Mouse (Mus musculus) liver, embryonic 16.5 days (tissue): ENCODE data around the gene Dpp8. TPM values are rescaled to one million over a fixed set of nuclear protein-coding genes. Genes with fewer than 3 reads are reported as not detected.

Experiments
- ATAC-seq: fragments of 200-750 bp; cut with Nextera tagmentation; 2 replicates; pipeline ENCODE4 v1.8.0; 2017; ENCODE audit warnings: low read depth, mild to moderate bottlenecking, moderate number of reproducible peaks, moderate library complexity
- H3K27ac ChIP-seq: fragments of 300-500 bp; sonication (generic); 2 replicates; pipeline ENCODE4 v1.5.1; 2014; ENCODE audit warnings: mild to moderate bottlenecking, low read length
- H3K27me3 ChIP-seq: fragments of 300-500 bp; sonication (generic); 2 replicates; pipeline ENCODE4 v1.6.1; 2014; ENCODE audit warnings: low read depth, low read length, mixed read lengths; ENCODE audit not compliant: control insufficient read depth, insufficient read depth
- H3K36me3 ChIP-seq: fragments of 300-500 bp; sonication (generic); 2 replicates; pipeline ENCODE4 v1.6.1; 2014; ENCODE audit warnings: mild to moderate bottlenecking; ENCODE audit not compliant: control insufficient read depth, insufficient read depth
- H3K4me1 ChIP-seq: fragments of 300-500 bp; sonication (generic); 2 replicates; pipeline ENCODE4 v1.6.1; 2014; ENCODE audit warnings: low read depth, low read length, mixed read lengths; ENCODE audit not compliant: control insufficient read depth
- H3K4me2 ChIP-seq: fragments of 300-500 bp; sonication (generic); 2 replicates; pipeline ENCODE4 v1.6.1; 2014; ENCODE audit warnings: low read depth, low read length, mixed read lengths
- H3K4me3 ChIP-seq: fragments of 300-500 bp; sonication (generic); 2 replicates; pipeline ENCODE4 v1.5.1; 2014; ENCODE audit warnings: low read depth, mild to moderate bottlenecking, low read length
- H3K9ac ChIP-seq: fragments of 300-500 bp; sonication (generic); 2 replicates; pipeline ENCODE4 v1.6.1; 2014; ENCODE audit warnings: low read depth, low read length
- H3K9me3 ChIP-seq: fragments of 300-500 bp; sonication (generic); replicated peaks from 2 replicates; pipeline ENCODE4 v1.6.1; 2016; ENCODE audit warnings: low read length; ENCODE audit not compliant: control insufficient read depth
- WGBS: fragments of 180-500 bp; shearing (Covaris S2); extraction: QIAGEN DNeasy Blood & Tissue Kit; methylation state at CpG from one replicate; pipeline ENCODE4 v1.1.7; 2014; ENCODE audit not compliant: insufficient replicate concordance; 5-methylcytosine and 5-hydroxymethylcytosine counted together
- polyA plus RNA-seq: library from polyadenylated mRNA; unstranded; fragments of >200 nt; fragmentation: Nextera tagmentation; extraction: Ambion mirVana; gene quantifications from 2 replicates; pipeline ENCODE4 v1.2.1, GENCODE M21; 2015

The Dpp8 gene
- polyA plus RNA-seq, 1 experiment from 2014 or later, result 20.1 TPM

DNA sequence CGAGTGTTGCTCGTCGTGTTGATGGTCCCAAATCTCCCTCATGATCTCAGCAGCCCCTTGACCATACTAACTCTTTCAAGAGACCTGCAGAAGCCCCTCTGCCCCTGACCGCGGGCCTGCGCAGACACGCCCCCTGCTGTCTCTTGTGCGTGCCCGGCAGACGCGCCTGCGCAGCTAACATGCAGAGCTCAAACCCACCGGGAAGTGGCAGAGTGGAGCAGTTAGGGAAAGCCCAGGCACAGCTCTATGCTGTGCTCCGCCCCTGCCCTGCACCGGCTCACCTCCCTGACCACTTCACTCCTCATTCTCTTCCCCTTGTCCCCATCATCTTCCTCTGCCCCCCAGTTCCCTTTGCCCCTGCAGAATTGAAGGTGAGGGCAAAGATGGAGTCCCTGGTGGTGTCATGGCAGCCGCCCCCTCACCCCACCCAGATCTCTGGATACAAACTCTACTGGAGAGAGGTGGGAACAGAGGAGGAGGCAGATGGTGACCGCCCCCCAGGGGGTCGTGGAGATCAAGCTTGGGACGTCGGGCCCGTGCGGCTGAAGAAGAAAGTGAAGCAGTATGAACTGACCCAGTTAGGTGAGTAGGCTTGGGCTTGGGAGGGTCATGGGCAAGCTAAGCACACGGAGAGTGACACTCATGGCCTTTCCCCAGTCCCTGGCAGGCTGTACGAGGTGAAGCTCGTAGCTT, 96.1 kb downstream of the Dpp8 start:
- peak overlapping the region; percentile 31 for H3K4me2 ChIP-seq
- no peak overlapping the region for H3K27ac ChIP-seq
- ATAC-seq, result no peak
- peaks cover 10% of the 10 kb centered on the region for H3K27me3 ChIP-seq
- no peaks in the 10 kb centered on the region for H3K9me3 ChIP-seq
- WGBS, result 8% methylated on average over 25 of the region's 25 CpGs
- no peak overlapping the region for H3K9ac ChIP-seq
- H3K4me1 ChIP-seq, result no peaks in the 10 kb centered on the region
- H3K4me3 ChIP-seq, result peak overlapping the region; percentile 17; the same call in 1 of the 2 replicates
- no peaks in the 10 kb centered on the region; the same call in 1 of the 2 replicates for H3K36me3 ChIP-seq

DNA sequence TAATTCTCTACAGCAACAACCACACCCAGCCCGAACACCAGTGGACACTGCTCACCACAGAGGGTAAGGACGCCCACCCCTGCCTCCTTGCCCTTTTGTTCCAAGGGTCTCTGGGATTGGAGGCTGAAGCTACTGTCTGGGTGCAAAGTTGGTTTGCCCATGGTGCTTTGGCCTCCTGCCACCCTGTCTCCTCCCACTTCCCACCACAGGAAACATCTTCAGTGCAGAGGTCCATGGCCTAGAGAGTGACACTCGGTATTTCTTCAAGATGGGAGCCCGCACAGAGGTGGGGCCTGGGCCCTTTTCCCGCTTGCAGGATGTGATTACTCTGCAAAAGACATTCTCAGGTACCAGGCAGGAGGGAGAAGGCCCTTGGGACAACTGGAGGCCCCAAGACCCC, 99.5 kb downstream of the Dpp8 start:
- Histone ChIP-seq H3K27ac (no peak overlapping the region), H3K9me3 (no peaks in the 10 kb centered on the region), H3K36me3 (no peaks in the 10 kb centered on the region; the same call in 1 of the 2 replicates), H3K4me2 (no peak overlapping the region), H3K4me3 (no peak overlapping the region), H3K9ac (no peak overlapping the region), H3K4me1 (no peaks in the 10 kb centered on the region), H3K27me3 (peaks cover 4% of the 10 kb centered on the region; the same call in 1 of the 2 replicates)
- WGBS, result 29% methylated on average over 5 of the region's 5 CpGs
- no peak for ATAC-seq

Other genes with a start within 250 kb of the Dpp8 start
- 40.8 and 42.3 TPM in 2 replicates for gene Dennd4a, start 221.1 kb upstream of the Dpp8 start, polyA plus RNA-seq
- 0.05 and 0.07 TPM in 2 replicates for gene Slc24a1, start 80.8 kb upstream of the Dpp8 start, polyA plus RNA-seq
- 19.1 and 20.9 TPM in 2 replicates for gene Ints14, start 71.5 kb upstream of the Dpp8 start, polyA plus RNA-seq
- 63.3 and 68.4 TPM in 2 replicates for gene Hacd3, start 10.7 kb upstream of the Dpp8 start, polyA plus RNA-seq
- 6.8 and 9.4 TPM in 2 replicates for gene Igdcc4, start 69.1 kb downstream of the Dpp8 start, polyA plus RNA-seq
- gene Igdcc3, start 108.8 kb downstream of the Dpp8 start, polyA plus RNA-seq, result 0.04 TPM in 1 of 2 replicates, not detected in the other
- 9.9 and 11.2 TPM in 2 replicates for gene Parp16, start 162.9 kb downstream of the Dpp8 start, polyA plus RNA-seq
- 0.06 and 0.12 TPM in 2 replicates for gene Cilp, start 232.8 kb downstream of the Dpp8 start, polyA plus RNA-seq